Comparison of ENCODE assay signal across 8 mouse cellular contexts in the genomic region with DNA sequence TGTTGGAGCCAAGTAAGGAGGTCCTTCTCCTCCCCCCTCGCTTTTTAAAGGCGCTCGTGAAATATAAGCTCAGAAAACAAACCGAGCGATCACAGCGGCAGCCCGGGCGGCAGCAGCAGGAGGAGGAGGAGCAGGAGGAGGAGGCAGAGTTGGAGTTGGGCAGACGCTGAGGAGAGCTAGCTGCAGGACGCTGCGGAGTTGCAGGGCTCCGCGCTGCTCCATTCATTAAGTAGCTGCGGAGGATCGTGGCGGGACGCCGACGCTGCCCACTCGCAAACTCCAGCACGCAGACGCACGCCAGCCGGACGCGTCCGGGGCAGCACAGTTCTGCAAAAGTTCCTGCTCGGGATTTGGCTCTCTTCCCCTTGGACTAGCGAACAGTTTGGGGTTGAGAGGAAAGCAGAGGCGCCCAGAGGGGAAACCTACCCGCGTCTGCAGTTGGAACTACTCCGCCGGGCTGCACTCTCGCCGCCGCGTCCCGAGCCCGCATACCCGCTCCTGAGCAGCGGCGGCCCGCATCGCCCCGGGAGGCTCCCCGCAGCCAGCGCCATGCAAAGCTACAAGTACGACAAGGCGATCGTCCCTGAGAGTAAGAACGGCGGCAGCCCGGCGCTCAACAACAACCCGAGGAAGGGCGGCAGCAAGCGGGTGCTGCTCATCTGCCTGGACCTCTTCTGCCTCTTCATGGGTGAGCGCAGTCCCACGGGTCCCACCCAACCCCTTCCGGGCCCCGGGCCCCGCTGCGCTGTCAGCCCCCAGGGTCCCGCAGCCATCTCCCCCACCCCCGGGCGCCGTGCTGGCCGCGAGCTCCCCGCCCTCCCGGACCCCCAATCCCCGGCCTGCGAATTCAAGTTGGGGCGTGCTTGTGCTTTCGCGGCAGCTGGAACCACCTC. TPM values are rescaled to one million over a fixed set of nuclear protein-coding genes. Genes with fewer than 3 reads are reported as not detected.
A peak's percentile ranks its signal among the peaks of the same experiment; 100 is the strongest.
DNase-seq lines count a peak whose midpoint lies in the region; ATAC-seq and TF ChIP-seq lines count a peak whose summit lies in the region.

Gene Plpp3 (plus strand): TSS at position 72 of the 893 bp plus-strand sequence.

- no peak for TF ChIP-seq CTCF in gastrocnemius, adult 2 months (IDR thresholded peaks at IDR 0.05)
- no peak for TF ChIP-seq CTCF in left cerebral cortex, adult 2 months (IDR thresholded peaks at IDR 0.05)

- peak within 1 kb of the TSS; percentile 99 for H3K4me3 ChIP-seq in gastrocnemius, adult 2 months
- H3K4me3 ChIP-seq in hindbrain, embryonic 15.5 days, result peak within 1 kb of the TSS; percentile 75
- H3K4me3 ChIP-seq in left cerebral cortex, adult 2 months, result peak within 1 kb of the TSS; percentile 81

- ATAC-seq in hindbrain, embryonic 15.5 days (ENCODE audit: low FRiP score, low read depth), result peak; percentile 88

- under 1% methylated on average over 75 of the region's 77 CpGs for WGBS in hindbrain, embryonic 15.5 days

- H3K36me3 ChIP-seq in hindbrain, embryonic 15.5 days, result no peaks in the 10 kb centered on the region

- peak within 1 kb of the TSS; percentile 86 for H3K4me2 ChIP-seq in hindbrain, embryonic 15.5 days

- H3K4me1 ChIP-seq in hindbrain, embryonic 15.5 days (replicated peaks), result peaks cover 17% of the 10 kb centered on the region

- H3K9ac ChIP-seq in hindbrain, embryonic 15.5 days, result peak within 1 kb of the TSS; percentile 72

- peak within 1 kb of the TSS; percentile 95 for H3K27ac ChIP-seq in gastrocnemius, adult 2 months
- peak within 1 kb of the TSS; percentile 84 for H3K27ac ChIP-seq in hindbrain, embryonic 15.5 days (replicated peaks)
- peak within 1 kb of the TSS; percentile 88 for H3K27ac ChIP-seq in left cerebral cortex, adult 2 months

- peak; percentile 84 for DNase-seq in ZHBTc4 (ENCODE audit: low read depth, low spot score)
- DNase-seq in cerebellum, postnatal 4 days (ENCODE audit: low spot score in 2 of 2), result peak; percentile 39 to 62
- peak; percentile 92 for DNase-seq in gastrocnemius, adult 2 months
- DNase-seq in left cerebral cortex, adult 2 months (ENCODE audit: extremely low spot score in 1 of 2, low spot score in 2 of 2), result peak; percentile 72 to 77
- DNase-seq in lung, postnatal 4 days, result peak; percentile 85 to 92
- DNase-seq in right cerebral cortex, adult 2 months (ENCODE audit: low spot score in 2 of 2), result peak; percentile 74 to 76
- peak; percentile 90 for DNase-seq in urinary bladder, postnatal 14 days (ENCODE audit: low spot score)

- H3K9me3 ChIP-seq in hindbrain, embryonic 15.5 days, result no peaks in the 10 kb centered on the region

- intact Hi-C loops in gastrocnemius, adult 2 months (cut with DNase I), result loop anchor here (1.0 to 10.0 kb wide), 6 partner anchors 45 to 937 kb away; no protein-coding TSS in a partner anchor
- intact Hi-C loops in left cerebral cortex, adult 2 months (cut with DNase I), result no loop called here

- 0 out of 2 replicates have a peak, but pooled peaks cover 2% of the 10 kb centered on the region for H3K27me3 ChIP-seq in hindbrain, embryonic 15.5 days

RNA-seq across cellular contexts. Expression of gene Plpp3, which starts in this region (rescaled TPM):
- 10 to 100 TPM; 45.8 to 69.1 TPM for total RNA-seq in gastrocnemius, adult 2 months (2021)
- polyA plus RNA-seq in hindbrain, embryonic 15.5 days (2015; fragmentation: Nextera tagmentation; extraction: Ambion mirVana), result 92.4 and 95.1 TPM in 2 replicates
- total RNA-seq in left cerebral cortex, adult 2 months (2021), result 100 to 1,000 TPM; 153 to 180 TPM

Comparison
In these comparisons a context has a peak if more than half of its experiments do, and no peak if none do; other contexts are left out.
1. Peak in every context shown above with its lines: DNase-seq, ATAC-seq, H3K4me3 ChIP-seq and H3K27ac ChIP-seq.